In genomic region chr17:12631771-12632600, GRCm38 (mm10) we compare ENCODE assay signal across 7 mouse cellular contexts. TPM values are rescaled to one million over a fixed set of nuclear protein-coding genes. Genes with fewer than 3 reads are reported as not detected.
DNase-seq lines count a peak whose midpoint lies in the region; ATAC-seq and TF ChIP-seq lines count a peak whose summit lies in the region.

No protein-coding gene starts in this region.

- H3K4me3 ChIP-seq in midbrain, embryonic 14.5 days (replicated peaks; ENCODE audit: low read depth, low read length): no peak overlapping the region
- H3K4me3 ChIP-seq in midbrain, embryonic 15.5 days: no peak overlapping the region
- H3K4me3 ChIP-seq in neural tube, embryonic 11.5 days (ENCODE audit: low read depth, low read length): no peak overlapping the region

- no peak for TF ChIP-seq POLR2A in brain, embryonic 14.5 days (IDR thresholded peaks at IDR 0.05; ENCODE audit: borderline replicate concordance, extremely low read depth, insufficient read depth, insufficient read length, poor library complexity, severe bottlenecking)

- no peak for TF ChIP-seq CTCF in brain, embryonic 14.5 days (IDR thresholded peaks at IDR 0.05; ENCODE audit: borderline replicate concordance, extremely low read depth, insufficient read depth, insufficient read length)

- WGBS in midbrain, embryonic 14.5 days: 54% methylated on average over 7 of the region's 7 CpGs
- 52% methylated on average over 7 of the region's 7 CpGs for WGBS in midbrain, embryonic 15.5 days
- 26% methylated on average over 7 of the region's 7 CpGs for WGBS in neural tube, embryonic 11.5 days

- no peak overlapping the region for H3K9ac ChIP-seq in midbrain, embryonic 14.5 days (replicated peaks; ENCODE audit: low read length)
- H3K9ac ChIP-seq in midbrain, embryonic 15.5 days: no peak overlapping the region
- no peak overlapping the region for H3K9ac ChIP-seq in neural tube, embryonic 11.5 days (ENCODE audit: low read length)

- no peak overlapping the region for H3K27ac ChIP-seq in midbrain, embryonic 14.5 days (replicated peaks; ENCODE audit: low read depth, low read length)
- no peak overlapping the region for H3K27ac ChIP-seq in midbrain, embryonic 15.5 days
- H3K27ac ChIP-seq in neural tube, embryonic 11.5 days (ENCODE audit: low read depth, low read length): no peak overlapping the region

- DNase-seq in midbrain, embryonic 14.5 days: peak; percentile 9
- peak; percentile 49 for DNase-seq in brain, embryonic 14.5 days (ENCODE audit: low read depth)
- peak; percentile 77 for DNase-seq in kidney, postnatal 14 days
- DNase-seq in neural tube, embryonic 11.5 days (ENCODE audit: low spot score): peak; percentile 26
- no peak for DNase-seq in urinary bladder, adult 18-20 months (ENCODE audit: low spot score in 2 of 2)
- no peak for DNase-seq in retina, postnatal 1 day

- H3K36me3 ChIP-seq in midbrain, embryonic 14.5 days (ENCODE audit: control insufficient read depth, insufficient read depth, low read length): no peaks in the 10 kb centered on the region
- H3K36me3 ChIP-seq in midbrain, embryonic 15.5 days (replicated peaks): no peaks in the 10 kb centered on the region
- H3K36me3 ChIP-seq in neural tube, embryonic 11.5 days (ENCODE audit: control insufficient read depth, insufficient read depth, low read length): no peaks in the 10 kb centered on the region

- no peak for ATAC-seq in midbrain, embryonic 14.5 days (ENCODE audit: low FRiP score, low TSS enrichment)
- no peak for ATAC-seq in midbrain, embryonic 15.5 days (replicated peaks)
- ATAC-seq in neural tube, embryonic 11.5 days (ENCODE audit: insufficient read depth, low FRiP score, low TSS enrichment): no peak

- H3K4me2 ChIP-seq in midbrain, embryonic 14.5 days (ENCODE audit: low read length): no peak overlapping the region
- no peak overlapping the region for H3K4me2 ChIP-seq in midbrain, embryonic 15.5 days
- no peak overlapping the region for H3K4me2 ChIP-seq in neural tube, embryonic 11.5 days (ENCODE audit: low read depth)

- no peaks in the 10 kb centered on the region for H3K4me1 ChIP-seq in midbrain, embryonic 14.5 days (ENCODE audit: control insufficient read depth, insufficient read depth, low read length)
- H3K4me1 ChIP-seq in midbrain, embryonic 15.5 days: no peaks in the 10 kb centered on the region
- H3K4me1 ChIP-seq in neural tube, embryonic 11.5 days (ENCODE audit: control insufficient read depth, insufficient read depth, low read length): peaks cover 8% of the 10 kb centered on the region; the same call in 1 of the 2 replicates

- H3K9me3 ChIP-seq in midbrain, embryonic 14.5 days (ENCODE audit: control insufficient read depth, low read length): no peaks in the 10 kb centered on the region
- no peaks in the 10 kb centered on the region for H3K9me3 ChIP-seq in midbrain, embryonic 15.5 days
- H3K9me3 ChIP-seq in neural tube, embryonic 11.5 days (ENCODE audit: control insufficient read depth, low read length): no peaks in the 10 kb centered on the region

- H3K27me3 ChIP-seq in midbrain, embryonic 14.5 days (ENCODE audit: control insufficient read depth, insufficient read depth, low read length): no peaks in the 10 kb centered on the region
- H3K27me3 ChIP-seq in midbrain, embryonic 15.5 days (replicated peaks): no peaks in the 10 kb centered on the region
- H3K27me3 ChIP-seq in neural tube, embryonic 11.5 days (ENCODE audit: control insufficient read depth, insufficient read depth, low read length): no peaks in the 10 kb centered on the region

RNA-seq across cellular contexts. Expression of gene Slc22a1, which starts 43.6 kb away (rescaled TPM):
- polyA plus RNA-seq in midbrain, embryonic 14.5 days (2014; fragmentation: Nextera tagmentation; extraction: Ambion mirVana): not detected in 2 replicates
- polyA plus RNA-seq in midbrain, embryonic 15.5 days (2015; fragmentation: Nextera tagmentation; extraction: Ambion mirVana): not detected in 2 replicates
- not detected in 2 replicates for polyA plus RNA-seq in brain, embryonic 14.5 days (2012; rRNA removed)
- not detected in 2 replicates for polyA plus RNA-seq in neural tube, embryonic 11.5 days (2014; fragmentation: Nextera tagmentation; extraction: Ambion mirVana)

RNA-seq across cellular contexts. Expression of gene Slc22a2, which starts 48.1 kb away (rescaled TPM):
- polyA plus RNA-seq in midbrain, embryonic 14.5 days (2014; fragmentation: Nextera tagmentation; extraction: Ambion mirVana): 1.2 TPM in 1 of 2 replicates, not detected in the other
- polyA plus RNA-seq in midbrain, embryonic 15.5 days (2015; fragmentation: Nextera tagmentation; extraction: Ambion mirVana): 2.6 and 3.6 TPM in 2 replicates
- 0.91 and 1.2 TPM in 2 replicates for polyA plus RNA-seq in brain, embryonic 14.5 days (2012; rRNA removed)
- not detected in 2 replicates for polyA plus RNA-seq in neural tube, embryonic 11.5 days (2014; fragmentation: Nextera tagmentation; extraction: Ambion mirVana)

Comparison
In these comparisons a context has a peak if more than half of its experiments do, and no peak if none do; other contexts are left out.
1. DNase-seq: peak in midbrain, embryonic 14.5 days (single experiment), brain, embryonic 14.5 days (single experiment), kidney, postnatal 14 days (single experiment) and neural tube, embryonic 11.5 days (single experiment); none in urinary bladder, adult 18-20 months (0 of 2) and retina, postnatal 1 day (single experiment).